Mouse (Mus musculus): ENCODE data around the gene Mtmr11. TPM values are rescaled to one million over a fixed set of nuclear protein-coding genes. Genes with fewer than 3 reads are reported as not detected.
A peak's percentile ranks its signal among the peaks of the same experiment; 100 is the strongest.

The Mtmr11 gene
- total RNA-seq (2022), result 1 to 10 TPM; 5.8 to 8.4 (median 6.9) TPM

DNA sequence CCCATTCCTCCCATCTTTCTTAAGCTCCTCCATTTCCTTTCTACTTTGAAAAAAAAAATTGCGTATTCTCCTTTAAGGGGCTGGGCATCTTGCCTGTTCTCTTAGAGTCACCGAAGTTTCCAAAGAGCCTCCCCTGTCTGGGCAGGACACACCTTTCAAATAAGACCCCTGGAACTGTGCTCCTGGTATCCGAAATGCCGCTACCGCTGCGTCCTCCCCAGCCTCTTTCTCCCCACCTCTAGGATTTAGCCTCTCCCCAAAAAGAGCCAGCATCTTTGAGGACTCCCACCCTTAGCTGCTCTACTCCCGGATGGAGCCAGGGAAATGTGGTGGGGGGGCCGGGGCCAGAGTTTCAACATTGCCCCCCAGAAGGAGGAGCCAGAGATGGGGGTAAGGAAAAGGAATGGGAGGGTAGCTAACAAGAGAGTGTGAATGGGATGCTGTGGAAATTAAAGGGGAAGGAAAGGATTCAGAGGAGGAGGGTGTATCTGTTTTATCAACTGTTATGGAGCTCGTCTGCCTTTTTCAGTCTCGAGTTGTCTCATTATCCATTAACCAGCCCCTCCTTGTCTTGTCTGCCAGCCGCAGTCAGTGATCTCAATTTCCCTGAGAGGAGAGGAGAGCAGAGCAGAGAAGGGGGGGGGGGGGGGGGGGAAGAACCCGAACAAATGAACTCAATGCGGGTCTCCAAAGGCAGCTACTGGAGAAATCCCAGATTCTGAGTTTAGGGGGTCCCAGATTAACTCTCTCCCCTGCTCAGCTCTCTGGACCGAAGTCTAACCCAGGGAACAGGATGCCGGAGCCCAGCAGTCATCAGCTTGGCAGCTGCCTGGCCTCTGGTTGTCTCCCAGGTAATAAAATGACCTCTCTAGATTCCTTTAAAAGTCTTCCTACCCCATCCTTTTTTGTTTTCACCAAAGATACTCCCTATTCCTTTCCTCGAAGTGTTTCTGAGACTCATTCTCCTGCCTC, at the start of gene Mtmr11:
Gene Mtmr11 (plus strand): TSS at position 136 of the 972 bp plus-strand sequence.
- DNase-seq (ENCODE audit: low spot score in 2 of 2), result no peak

GRCm38 (mm10) chr3:96113251-96113650, 48.6 kb upstream of the Mtmr11 start:
- DNase-seq (ENCODE audit: low spot score in 2 of 2), result no peak

DNA sequence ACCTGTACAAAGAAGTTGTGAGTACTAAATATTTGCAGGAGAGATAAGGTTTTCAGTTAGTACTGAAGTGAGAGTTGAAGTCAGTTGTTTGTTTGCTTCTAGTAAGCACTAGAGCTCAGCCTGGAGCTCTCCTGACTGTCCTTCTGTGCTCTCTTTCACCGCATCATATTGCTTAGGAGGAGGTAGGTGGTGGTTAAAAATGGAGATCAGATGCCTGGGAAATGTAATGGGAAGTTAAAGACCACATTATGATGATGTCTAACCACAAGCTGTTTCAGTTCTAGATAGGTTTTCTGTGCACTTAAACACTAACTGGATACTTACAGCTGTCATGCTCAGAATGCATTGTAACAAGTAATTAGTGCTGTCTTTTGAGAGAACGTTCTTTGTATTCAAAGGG, 43.7 kb upstream of the Mtmr11 start:
- no peak for DNase-seq (ENCODE audit: low spot score in 2 of 2)

GRCm38 (mm10) chr3:96118702-96119101, 43.1 kb upstream of the Mtmr11 start:
- DNase-seq (ENCODE audit: low spot score in 2 of 2), result no peak

DNA sequence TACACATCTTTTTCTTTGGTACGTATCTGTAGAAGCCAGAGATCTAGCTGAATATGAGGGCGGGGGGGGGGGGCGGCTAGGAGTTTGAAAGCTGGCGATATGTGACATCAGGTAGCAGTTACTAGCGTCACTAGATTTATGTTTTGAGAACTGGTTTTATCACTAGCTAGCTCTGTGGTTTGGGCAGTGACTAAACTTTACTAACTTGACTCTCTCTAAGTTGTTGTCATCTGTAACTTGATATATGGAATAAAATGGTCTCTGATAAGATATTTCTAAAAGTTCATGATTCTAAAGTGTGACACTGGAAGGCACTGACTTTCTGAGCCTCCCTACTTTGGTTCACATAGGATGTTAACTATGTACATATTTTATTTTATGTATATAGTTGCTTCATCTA, 37.6 kb upstream of the Mtmr11 start:
- DNase-seq (ENCODE audit: low spot score in 2 of 2), result no peak

- DNase-seq (ENCODE audit: low spot score in 2 of 2), result no peak
Observed at GRCm38 (mm10) chr3:96128128-96128527, 33.7 kb upstream of the Mtmr11 start.

DNA sequence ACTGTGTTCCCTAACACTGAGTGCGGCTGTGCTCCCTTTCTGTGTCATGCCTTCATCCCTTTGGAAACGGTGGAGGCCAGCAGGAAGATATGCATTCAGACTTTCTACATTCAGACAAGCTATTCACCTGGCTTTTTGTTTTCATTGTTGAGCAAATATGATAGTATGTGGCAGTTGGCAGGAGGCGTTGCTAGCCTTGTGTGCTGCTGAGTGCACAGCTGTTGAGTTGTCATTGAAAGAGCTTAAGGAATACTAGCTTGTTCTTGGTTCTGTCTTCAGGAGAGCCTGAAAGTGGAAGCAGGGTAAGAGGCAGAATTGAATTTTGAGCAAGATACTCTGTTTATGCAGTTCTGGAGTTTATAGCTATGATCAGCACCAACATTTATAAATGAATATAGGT, 29.3 kb upstream of the Mtmr11 start:
- no peak for DNase-seq (ENCODE audit: low spot score in 2 of 2)

DNA sequence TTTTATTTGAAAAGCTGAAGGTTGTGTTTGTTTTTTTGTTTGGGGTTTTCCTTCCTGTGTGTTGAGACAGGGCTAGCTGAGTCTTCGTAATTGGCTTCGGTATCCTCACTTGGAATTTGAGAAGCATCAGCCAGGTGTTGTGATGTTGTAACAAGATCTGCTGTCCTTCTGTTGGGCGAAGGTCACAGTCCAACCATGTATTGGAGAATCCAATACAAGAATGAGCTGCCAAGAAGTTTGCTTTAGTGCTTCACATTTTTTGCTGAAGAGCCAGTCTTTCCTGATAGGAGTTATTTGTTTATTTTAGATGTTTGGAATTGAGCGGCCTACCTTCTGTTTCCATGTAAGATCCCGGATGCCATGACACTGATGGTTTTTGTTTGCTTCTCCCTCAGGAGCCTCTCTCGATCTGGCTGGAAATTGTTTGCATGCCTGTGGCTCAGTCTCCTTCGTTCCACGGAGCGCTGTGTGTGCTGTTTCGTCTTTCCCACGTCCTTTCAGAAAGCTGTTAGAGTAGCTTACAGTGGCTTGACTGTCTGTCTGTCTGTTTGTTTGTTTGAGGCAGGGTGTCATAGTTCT, 28.4 kb upstream of the Mtmr11 start:
- no peak for DNase-seq (ENCODE audit: low spot score in 2 of 2)

GRCm38 (mm10) chr3:96135011-96135410, 26.8 kb upstream of the Mtmr11 start:
- DNase-seq (ENCODE audit: low spot score in 2 of 2), result no peak

DNA sequence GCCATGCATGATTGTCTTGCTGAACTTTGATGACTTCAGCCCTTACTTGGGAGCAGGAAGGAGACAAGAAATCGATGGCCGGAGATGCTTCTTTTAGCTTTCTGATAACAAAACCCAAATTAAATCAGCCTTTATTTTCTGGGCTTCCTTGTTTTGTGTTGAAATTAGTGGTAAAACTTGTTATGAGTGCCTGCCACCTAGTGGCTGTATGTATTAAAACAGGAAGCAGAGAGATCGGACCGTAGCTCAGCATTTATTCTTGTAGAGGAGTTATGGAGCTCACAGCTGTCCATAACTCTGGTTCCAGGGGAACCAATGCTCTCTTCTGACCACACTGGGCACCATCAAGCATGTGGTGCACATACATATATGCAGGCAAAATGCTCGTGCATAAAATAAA, 13.9 kb upstream of the Mtmr11 start:
- DNase-seq (ENCODE audit: low spot score in 2 of 2), result no peak

GRCm38 (mm10) chr3:96151836-96152235, 10.0 kb upstream of the Mtmr11 start:
- no peak for DNase-seq (ENCODE audit: low spot score in 2 of 2)

DNA sequence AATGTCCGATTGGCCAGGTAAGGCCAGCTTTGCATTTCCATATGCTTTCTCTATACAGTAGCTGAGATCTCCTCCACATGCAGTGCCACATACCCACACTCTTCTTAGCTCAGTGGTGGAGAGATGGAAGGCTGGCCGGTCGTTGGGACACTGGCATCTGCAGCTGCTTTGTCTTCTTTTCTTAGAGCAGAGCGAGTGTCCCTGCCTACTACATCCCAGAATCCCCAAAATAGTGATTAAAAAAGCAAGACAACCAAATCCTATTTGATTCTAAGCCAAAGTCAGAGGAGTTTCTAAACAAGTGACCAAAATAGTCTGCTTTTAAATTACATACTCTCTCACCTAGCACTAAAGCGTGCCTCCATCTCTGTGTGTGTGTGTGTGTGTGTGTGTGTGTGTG, 9.2 kb upstream of the Mtmr11 start:
- no peak for DNase-seq (ENCODE audit: low spot score in 2 of 2)

- no peak for DNase-seq (ENCODE audit: low spot score in 2 of 2)
Observed at GRCm38 (mm10) chr3:96155501-96155900, 6.3 kb upstream of the Mtmr11 start.

DNA sequence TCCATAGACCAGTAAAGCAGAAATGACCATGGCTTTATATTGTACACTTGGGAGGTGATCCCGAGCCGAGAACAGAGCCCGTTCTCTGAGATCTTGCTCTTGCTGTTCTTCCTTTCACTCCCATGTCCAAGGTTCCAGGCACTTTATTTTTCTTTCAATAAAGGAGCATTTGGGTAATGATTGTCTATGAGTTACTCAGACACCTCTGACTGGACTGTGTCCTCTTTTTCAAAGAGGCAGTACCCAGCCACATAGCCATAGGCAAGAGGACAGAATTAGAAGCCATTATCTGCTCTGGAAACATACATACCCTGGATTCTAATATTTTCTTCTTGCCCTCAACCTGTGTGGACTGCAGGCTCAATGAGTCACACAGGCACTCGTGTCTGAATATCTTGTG, 2.0 kb upstream of the Mtmr11 start:
- DNase-seq (ENCODE audit: low spot score in 2 of 2), result no peak

DNA sequence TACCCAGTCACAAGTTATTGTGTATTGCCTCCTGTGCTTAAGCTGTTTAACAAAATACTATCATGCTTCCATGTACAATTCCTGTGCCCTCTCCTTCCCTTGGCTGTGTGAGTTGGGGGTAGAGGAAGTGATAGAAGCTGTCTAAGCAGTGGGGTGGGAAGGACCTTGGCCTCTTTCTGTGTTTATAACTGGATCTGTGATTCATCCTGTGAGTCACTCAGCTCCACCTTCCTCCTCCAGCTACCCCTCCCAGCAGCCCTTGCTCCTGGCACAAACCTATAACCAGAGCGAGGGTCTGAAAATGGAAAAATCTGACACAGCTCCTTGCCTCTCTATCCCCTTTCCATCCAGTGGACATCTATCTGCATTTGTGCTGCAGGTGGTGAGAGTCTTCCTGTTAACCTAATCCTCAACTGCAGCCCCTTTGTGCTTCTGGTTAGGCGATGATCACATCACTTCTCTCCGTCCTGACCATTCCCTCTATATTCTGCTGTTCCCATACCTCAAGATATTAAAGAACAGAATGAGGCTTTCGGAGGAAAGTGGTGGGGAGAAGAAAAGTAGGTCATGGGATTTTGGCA, 1.5 kb upstream of the Mtmr11 start:
- DNase-seq (ENCODE audit: low spot score in 2 of 2), result peak in 1 of 2 experiments; percentile 76

DNA sequence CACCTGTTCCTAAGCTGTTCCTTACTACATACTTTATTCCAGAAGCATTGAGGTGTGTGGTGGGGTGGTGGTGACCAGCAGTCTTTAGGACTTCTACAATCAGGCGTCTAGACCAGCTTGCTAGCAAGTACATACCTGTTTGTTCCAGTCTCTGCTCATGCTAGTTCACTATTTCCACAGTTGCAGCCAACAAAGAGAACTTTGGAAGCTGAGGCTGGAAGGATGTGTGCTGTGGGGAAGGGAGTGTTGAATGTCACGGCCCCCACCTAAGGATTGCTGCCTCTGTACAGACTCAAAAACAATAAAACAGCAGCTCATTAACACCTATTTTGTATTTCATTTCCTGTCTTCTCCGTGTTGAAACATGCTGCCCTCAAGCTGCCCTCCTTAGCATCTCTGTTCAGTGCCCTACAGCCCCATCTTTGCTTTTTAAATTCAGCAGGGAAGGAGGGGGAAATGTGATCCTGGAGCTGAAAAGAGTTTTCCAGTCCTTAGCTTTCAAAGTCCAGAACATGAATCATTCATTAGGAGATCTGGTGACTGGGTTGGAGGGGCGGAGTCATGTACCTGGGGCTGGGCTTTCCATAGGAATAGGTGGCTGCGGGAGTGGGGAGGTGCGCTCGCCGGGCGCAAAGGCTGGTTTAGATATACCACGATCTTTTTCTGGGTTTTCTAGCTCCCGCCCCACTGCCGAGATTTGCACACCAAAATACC, 844 bp upstream of the Mtmr11 start:
- DNase-seq (ENCODE audit: low spot score in 2 of 2), result peak; percentile 57 to 72

GRCm38 (mm10) chr3:96163040-96163439, 1.2 kb downstream of the Mtmr11 start:
- no peak for DNase-seq (ENCODE audit: low spot score in 2 of 2)

- DNase-seq (ENCODE audit: low spot score in 2 of 2), result no peak
Observed at GRCm38 (mm10) chr3:96168466-96169158, 6.8 kb downstream of the Mtmr11 start.

- DNase-seq (ENCODE audit: low spot score in 2 of 2), result no peak
Observed at GRCm38 (mm10) chr3:96170276-96170675, 8.5 kb downstream of the Mtmr11 start.

DNA sequence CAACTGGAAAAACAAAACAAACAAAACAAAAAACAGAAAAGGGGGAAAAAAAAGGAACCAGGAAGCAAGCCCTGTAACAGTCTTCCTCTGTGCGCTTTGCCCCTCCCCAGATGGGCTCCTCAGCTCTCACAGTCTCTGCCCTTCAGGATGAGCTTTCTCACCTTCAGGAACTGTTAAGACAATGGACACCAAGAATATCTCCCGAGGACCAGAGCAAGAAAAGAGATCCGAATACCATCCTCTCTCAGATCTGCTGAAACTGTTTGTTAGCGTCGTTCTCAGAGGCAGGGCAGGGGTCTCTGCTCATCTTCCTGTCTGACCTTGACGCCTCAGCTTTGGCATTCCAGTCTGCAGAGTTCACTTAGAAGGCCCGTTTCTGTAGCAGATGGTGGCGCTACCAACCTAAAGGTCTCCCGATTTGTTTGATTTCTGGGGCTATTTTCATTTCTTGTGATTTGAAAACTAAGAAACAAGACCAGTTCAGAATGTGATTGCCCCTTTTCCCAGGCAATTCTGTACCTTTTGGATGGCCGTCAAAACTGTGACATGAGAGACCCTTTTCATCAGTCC, 9.3 kb downstream of the Mtmr11 start:
- DNase-seq (ENCODE audit: low spot score in 2 of 2), result no peak
